ENCODE assay signal across 35 mouse cellular contexts in the genomic region with DNA sequence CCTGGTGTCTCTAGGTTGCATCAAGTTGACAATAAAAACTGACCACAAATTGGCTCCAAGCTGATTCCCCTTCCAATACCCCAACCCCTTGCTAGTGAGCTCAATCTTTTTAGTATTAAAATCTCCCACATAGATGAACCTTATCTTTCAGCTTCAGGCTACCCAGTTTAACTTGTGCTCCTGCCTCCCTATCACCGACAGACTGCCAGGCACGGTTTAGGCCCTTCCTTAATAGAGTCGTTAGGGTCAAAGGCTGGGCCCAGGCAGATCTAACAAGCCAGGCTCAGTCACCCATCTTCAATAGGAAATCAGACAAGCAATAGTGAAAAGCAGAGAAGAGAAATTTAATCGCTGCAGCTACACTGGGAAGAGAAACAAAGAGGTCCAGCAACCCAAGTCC.
"Had no signal": no experiment of that assay in that cellular context is flagged by ENCODE, and none has a peak within 500 bp of the region (broad histone marks: within the 10 kb centered on the region; RNA-seq: fewer than 3 reads in every experiment).

No protein-coding gene starts in this region.

- H3K27me3 ChIP-seq: heart, embryonic 12.5 days; heart, embryonic 13.5 days; heart, embryonic 15.5 days; hindbrain, embryonic 12.5 days; hindbrain, embryonic 13.5 days; hindbrain, embryonic 15.5 days; kidney, embryonic 15.5 days had no signal

- H3K9me3 ChIP-seq: heart, embryonic 10.5 days; heart, embryonic 12.5 days; heart, embryonic 13.5 days; heart, embryonic 15.5 days; hindbrain, embryonic 10.5 days; hindbrain, embryonic 12.5 days; hindbrain, embryonic 13.5 days; hindbrain, embryonic 15.5 days; kidney, embryonic 15.5 days had no signal

- H3K4me3 ChIP-seq: heart, adult 2 months; heart, embryonic 10.5 days; heart, embryonic 12.5 days; heart, embryonic 13.5 days; heart, embryonic 15.5 days; hindbrain, embryonic 10.5 days; hindbrain, embryonic 12.5 days; hindbrain, embryonic 13.5 days; hindbrain, embryonic 15.5 days; kidney, embryonic 15.5 days; layer of hippocampus, adult 2 months had no signal

- H3K4me1 ChIP-seq: hindbrain, embryonic 15.5 days had no signal

- H3K4me2 ChIP-seq: heart, embryonic 11.5 days; heart, embryonic 12.5 days; heart, embryonic 13.5 days; heart, embryonic 15.5 days; hindbrain, embryonic 12.5 days; hindbrain, embryonic 13.5 days; hindbrain, embryonic 14.5 days; hindbrain, embryonic 15.5 days; kidney, embryonic 15.5 days had no signal

- H3K9ac ChIP-seq: heart, embryonic 12.5 days; heart, embryonic 13.5 days; heart, embryonic 15.5 days; hindbrain, embryonic 12.5 days; hindbrain, embryonic 13.5 days; hindbrain, embryonic 14.5 days; hindbrain, embryonic 15.5 days; kidney, embryonic 15.5 days had no signal

- DNase-seq: heart, adult 18-20 months; heart, adult 2 months; heart, postnatal 10 days; heart, postnatal 14 days; heart, postnatal 36 days; heart, postnatal 4 days; kidney, adult 11 months; kidney, adult 18-20 months; kidney, adult 2 months; kidney, adult 8-10 months; kidney, adult 9 months; kidney, postnatal 10 days; kidney, postnatal 14 days; kidney, postnatal 25 days; kidney, postnatal 36 days; kidney, postnatal 4 days; layer of hippocampus, adult 9-11 months; layer of hippocampus, postnatal 36 days had no signal

- H3K27ac ChIP-seq: heart, adult 2 months; heart, embryonic 10.5 days; heart, embryonic 13.5 days; heart, embryonic 15.5 days; hindbrain, embryonic 10.5 days; hindbrain, embryonic 12.5 days; hindbrain, embryonic 13.5 days; hindbrain, embryonic 14.5 days; hindbrain, embryonic 15.5 days; hindbrain, postnatal 0 days; kidney, embryonic 15.5 days; kidney, postnatal 0 days; layer of hippocampus, adult 2 months had no signal

- H3K36me3 ChIP-seq: heart, embryonic 10.5 days; heart, embryonic 12.5 days; heart, embryonic 13.5 days; heart, embryonic 15.5 days; hindbrain, embryonic 10.5 days; hindbrain, embryonic 12.5 days; hindbrain, embryonic 13.5 days; hindbrain, embryonic 15.5 days; kidney, embryonic 15.5 days had no signal

- ATAC-seq: hindbrain, embryonic 16.5 days; hindbrain, postnatal 0 days; inflammation-experienced regulatory T-cells, adult 6 months; intestine, embryonic 16.5 days had no signal
